ENCODE assay signal across 28 mouse cellular contexts in the genomic region with DNA sequence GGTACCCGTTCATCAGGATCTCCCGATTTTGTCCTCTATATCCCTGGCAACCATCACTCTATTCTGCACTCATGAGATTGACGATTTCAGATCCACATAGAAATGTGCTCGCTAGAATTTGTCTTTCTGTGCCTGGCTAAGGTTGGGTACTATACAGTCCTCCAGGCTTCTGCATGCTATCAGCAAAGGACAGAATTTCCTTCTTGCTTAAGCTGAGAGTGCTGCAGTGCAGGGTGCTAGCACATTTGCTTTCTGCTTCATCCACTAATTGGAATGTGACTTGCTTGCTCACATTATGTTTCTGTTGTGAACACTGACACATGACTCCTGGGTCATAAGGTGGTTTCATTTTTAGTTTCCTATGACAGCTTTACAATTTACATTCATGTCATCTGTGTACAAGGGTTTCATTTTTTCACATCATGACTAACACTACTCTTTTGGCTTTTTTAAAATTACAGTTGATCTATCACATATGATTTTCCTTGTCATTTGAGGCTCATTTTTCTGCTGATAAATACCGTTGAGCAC.
A peak's percentile ranks its signal among the peaks of the same experiment; 100 is the strongest.
DNase-seq lines count a peak whose midpoint lies in the region; ATAC-seq and TF ChIP-seq lines count a peak whose summit lies in the region.
"Had no signal": no experiment of that assay in that cellular context is flagged by ENCODE, and none has a peak within 500 bp of the region (broad histone marks: within the 10 kb centered on the region; RNA-seq: fewer than 3 reads in every experiment).

No protein-coding gene starts in this region.

- 84% methylated on average over 5 of the region's 5 CpGs for WGBS in kidney, postnatal 0 days
- 83% methylated on average over 5 of the region's 5 CpGs for WGBS in kidney, embryonic 15.5 days
- WGBS in liver, postnatal 0 days (ENCODE audit: insufficient replicate concordance) = 73% methylated on average over 5 of the region's 5 CpGs
- 85% methylated on average over 5 of the region's 5 CpGs for WGBS in hindbrain, embryonic 14.5 days

- no peak overlapping the region for H3K9ac ChIP-seq in kidney, postnatal 0 days (ENCODE audit: low read depth, low read length)
- H3K9ac ChIP-seq in kidney, embryonic 15.5 days = no peak overlapping the region
- no peak overlapping the region for H3K9ac ChIP-seq in liver, postnatal 0 days (replicated peaks)
- H3K9ac ChIP-seq in hindbrain, embryonic 14.5 days = no peak overlapping the region
- H3K9ac ChIP-seq: heart, embryonic 13.5 days; limb, embryonic 13.5 days; midbrain, embryonic 13.5 days; neural tube, embryonic 15.5 days had no signal

- H3K4me3 ChIP-seq in kidney, postnatal 0 days (replicated peaks; ENCODE audit: low read depth, low read length) = no peak overlapping the region
- no peak overlapping the region for H3K4me3 ChIP-seq in kidney, embryonic 15.5 days (replicated peaks)
- no peak overlapping the region for H3K4me3 ChIP-seq in liver, postnatal 0 days (ENCODE audit: low read depth, low read length)
- no peak overlapping the region for H3K4me3 ChIP-seq in hindbrain, embryonic 14.5 days (replicated peaks; ENCODE audit: low read length)
- H3K4me3 ChIP-seq in left cerebral cortex, adult 2 months = no peak overlapping the region
- H3K4me3 ChIP-seq: erythroblast, embryonic 14.5 days; heart, adult 2 months; heart, embryonic 13.5 days; hindbrain, embryonic 10.5 days; limb, embryonic 13.5 days; megakaryocyte, embryonic 14.5 days; midbrain, embryonic 13.5 days; neural tube, embryonic 15.5 days had no signal

- no peak overlapping the region for H3K4me2 ChIP-seq in kidney, postnatal 0 days (ENCODE audit: low read length)
- no peak overlapping the region for H3K4me2 ChIP-seq in kidney, embryonic 15.5 days
- no peak overlapping the region for H3K4me2 ChIP-seq in liver, postnatal 0 days (ENCODE audit: low read depth, low read length)
- H3K4me2 ChIP-seq in hindbrain, embryonic 14.5 days (replicated peaks) = no peak overlapping the region
- H3K4me2 ChIP-seq: heart, embryonic 13.5 days; limb, embryonic 13.5 days; liver, embryonic 11.5 days; midbrain, embryonic 13.5 days; neural tube, embryonic 15.5 days had no signal

- DNase-seq in kidney, postnatal 0 days (ENCODE audit: low spot score) = peak; percentile 6
- DNase-seq in CD4-positive, CD25-positive, alpha-beta regulatory T cell, adult 2 months (ENCODE audit: low read depth, low spot score) = peak; percentile 5
- DNase-seq in brain, adult 2 months (ENCODE audit: low read depth, low spot score) = peak; percentile 19
- no peak for DNase-seq in liver, postnatal 0 days
- DNase-seq in hindbrain, embryonic 14.5 days (ENCODE audit: low spot score) = no peak
- DNase-seq in left cerebral cortex, adult 2 months (ENCODE audit: extremely low spot score in 1 of 2, low spot score in 2 of 2) = no peak
- DNase-seq: adrenal gland, adult 8-10 months; cerebellum, adult 11-12 months; heart, adult 2 months; heart, postnatal 14 days; kidney, adult 8-10 months; kidney, postnatal 14 days; lung, postnatal 4 days; retina, postnatal 1 day; right cerebral cortex, postnatal 25 days; thymus, postnatal 25 days had no signal

- H3K36me3 ChIP-seq in kidney, postnatal 0 days (ENCODE audit: insufficient read depth, low read length) = no peaks in the 10 kb centered on the region
- H3K36me3 ChIP-seq in kidney, embryonic 15.5 days = no peaks in the 10 kb centered on the region
- no peaks in the 10 kb centered on the region for H3K36me3 ChIP-seq in liver, postnatal 0 days (replicated peaks; ENCODE audit: insufficient read depth, low read length)
- no peaks in the 10 kb centered on the region for H3K36me3 ChIP-seq in hindbrain, embryonic 14.5 days (replicated peaks; ENCODE audit: control insufficient read depth, insufficient read depth)
- H3K36me3 ChIP-seq: heart, embryonic 13.5 days; hindbrain, embryonic 10.5 days; limb, embryonic 13.5 days; midbrain, embryonic 13.5 days; neural tube, embryonic 15.5 days had no signal

- H3K27me3 ChIP-seq in kidney, postnatal 0 days (ENCODE audit: insufficient read depth, low read length) = no peaks in the 10 kb centered on the region
- H3K27me3 ChIP-seq in kidney, embryonic 15.5 days = no peaks in the 10 kb centered on the region
- H3K27me3 ChIP-seq in liver, postnatal 0 days (ENCODE audit: insufficient read depth, low read length) = no peaks in the 10 kb centered on the region
- H3K27me3 ChIP-seq in hindbrain, embryonic 14.5 days (ENCODE audit: control insufficient read depth, insufficient read depth, low read length) = no peaks in the 10 kb centered on the region
- H3K27me3 ChIP-seq: heart, embryonic 13.5 days; limb, embryonic 13.5 days; megakaryocyte, embryonic 14.5 days; midbrain, embryonic 13.5 days; neural tube, embryonic 15.5 days had no signal

- no peaks in the 10 kb centered on the region for H3K9me3 ChIP-seq in kidney, postnatal 0 days (replicated peaks; ENCODE audit: low read length)
- H3K9me3 ChIP-seq in kidney, embryonic 15.5 days (replicated peaks) = no peaks in the 10 kb centered on the region
- H3K9me3 ChIP-seq in liver, postnatal 0 days (ENCODE audit: low read length) = no peaks in the 10 kb centered on the region
- H3K9me3 ChIP-seq in hindbrain, embryonic 14.5 days (ENCODE audit: control insufficient read depth, low read length) = no peaks in the 10 kb centered on the region
- H3K9me3 ChIP-seq: heart, embryonic 13.5 days; hindbrain, embryonic 10.5 days; limb, embryonic 13.5 days; megakaryocyte, embryonic 14.5 days; midbrain, embryonic 13.5 days; neural tube, embryonic 15.5 days had no signal

- no peak for TF ChIP-seq CTCF in kidney, postnatal 0 days (IDR thresholded peaks at IDR 0.05; ENCODE audit: low read depth)
- TF ChIP-seq CTCF in liver, postnatal 0 days (IDR thresholded peaks at IDR 0.05; ENCODE audit: low read depth) = no peak
- TF ChIP-seq CTCF in left cerebral cortex, adult 2 months (IDR thresholded peaks at IDR 0.05) = no peak

- no peak for ATAC-seq in kidney, postnatal 0 days (replicated peaks; ENCODE audit: low FRiP score, low read depth)
- no peak for ATAC-seq in kidney, embryonic 15.5 days (replicated peaks; ENCODE audit: low FRiP score)
- ATAC-seq in liver, postnatal 0 days = no peak
- no peak for ATAC-seq in hindbrain, embryonic 14.5 days (ENCODE audit: low FRiP score)
- ATAC-seq: hindbrain, embryonic 16.5 days; intestine, embryonic 16.5 days; lung, postnatal 0 days; midbrain, embryonic 13.5 days had no signal

- intact Hi-C loops in left cerebral cortex, adult 2 months (cut with DNase I) = no loop called here

- TF ChIP-seq EP300 in liver, postnatal 0 days (IDR thresholded peaks at IDR 0.05; ENCODE audit: low read depth) = no peak

- no peaks in the 10 kb centered on the region for H3K4me1 ChIP-seq in kidney, postnatal 0 days (replicated peaks; ENCODE audit: insufficient read depth, low read length)
- no peaks in the 10 kb centered on the region for H3K4me1 ChIP-seq in kidney, embryonic 15.5 days
- no peaks in the 10 kb centered on the region for H3K4me1 ChIP-seq in liver, postnatal 0 days (ENCODE audit: insufficient read depth)
- H3K4me1 ChIP-seq in hindbrain, embryonic 14.5 days (replicated peaks; ENCODE audit: control insufficient read depth, insufficient read depth, low read length) = no peaks in the 10 kb centered on the region
- H3K4me1 ChIP-seq: limb, embryonic 13.5 days; midbrain, embryonic 13.5 days; neural tube, embryonic 15.5 days had no signal

- no peak overlapping the region for H3K27ac ChIP-seq in kidney, postnatal 0 days
- H3K27ac ChIP-seq in kidney, embryonic 15.5 days = no peak overlapping the region
- no peak overlapping the region for H3K27ac ChIP-seq in liver, postnatal 0 days (ENCODE audit: low read depth)
- no peak overlapping the region for H3K27ac ChIP-seq in hindbrain, embryonic 14.5 days
- no peak overlapping the region for H3K27ac ChIP-seq in left cerebral cortex, adult 2 months
- H3K27ac ChIP-seq: heart, adult 2 months; heart, embryonic 13.5 days; hindbrain, embryonic 10.5 days; limb, embryonic 13.5 days; midbrain, embryonic 13.5 days; neural tube, embryonic 15.5 days had no signal

Comparison
In these comparisons a context has a peak if more than half of its experiments do, and no peak if none do; other contexts are left out.
1. DNase-seq: peak in kidney, postnatal 0 days (single experiment), CD4-positive, CD25-positive, alpha-beta regulatory T cell, adult 2 months (single experiment) and brain, adult 2 months (single experiment); none in liver, postnatal 0 days (single experiment), hindbrain, embryonic 14.5 days (single experiment) and left cerebral cortex, adult 2 months (0 of 2).